Mouse (Mus musculus): ENCODE measurements around the gene Dkk3. TPM values are rescaled to one million over a fixed set of nuclear protein-coding genes. Genes with fewer than 3 reads are reported as not detected.

Gene Dkk3
- total and polyA plus RNA-seq, 2 experiments from 2014 or later: 53.8 to 90.6 TPM

- Histone ChIP-seq H3K9ac (replicated peaks; ENCODE audit: low read depth, low read length) (no peak overlapping the region), H3K9me3 (replicated peaks; ENCODE audit: control insufficient read depth, low read length) (no peaks in the 10 kb centered on the region), H3K4me1 (ENCODE audit: control insufficient read depth, insufficient read depth) (peaks cover 29% of the 10 kb centered on the region), H3K4me2 (ENCODE audit: low read depth, low read length) (no peak overlapping the region), H3K27ac (ENCODE audit: low read depth) (no peak overlapping the region), H3K27me3 (ENCODE audit: control insufficient read depth, insufficient read depth, low read length) (no peaks in the 10 kb centered on the region), H3K4me3 (ENCODE audit: low read depth, low read length) (no peak overlapping the region), H3K36me3 (replicated peaks; ENCODE audit: control insufficient read depth, insufficient read depth, low read length) (no peaks in the 10 kb centered on the region)
- no peak for ATAC-seq (ENCODE audit: insufficient read depth, low read depth)
- 82% methylated on average over 6 of the region's 6 CpGs for WGBS
- DNase-seq (ENCODE audit: low spot score): no peak
- no peak for TF ChIP-seq EP300 (IDR thresholded peaks at IDR 0.05; ENCODE audit: low read depth)
- TF ChIP-seq CTCF (IDR thresholded peaks at IDR 0.05; ENCODE audit: low read depth): no peak
These were observed 26.9 kb downstream of the Dkk3 start for GRCm38 (mm10) chr7:112132005-112132404.

- H3K4me1 ChIP-seq (ENCODE audit: control insufficient read depth, insufficient read depth): peaks cover 41% of the 10 kb centered on the region
- H3K27ac ChIP-seq (ENCODE audit: low read depth): no peak overlapping the region
- no peak overlapping the region for H3K9ac ChIP-seq (replicated peaks; ENCODE audit: low read depth, low read length)
- WGBS: 75% methylated on average over 3 of the region's 3 CpGs
- H3K4me2 ChIP-seq (ENCODE audit: low read depth, low read length): no peak overlapping the region
- no peaks in the 10 kb centered on the region for H3K9me3 ChIP-seq (replicated peaks; ENCODE audit: control insufficient read depth, low read length)
- DNase-seq (ENCODE audit: low spot score) (no peak), ATAC-seq (ENCODE audit: insufficient read depth, low read depth) (no peak)
- no peak overlapping the region for H3K4me3 ChIP-seq (ENCODE audit: low read depth, low read length)
- H3K27me3 ChIP-seq (ENCODE audit: control insufficient read depth, insufficient read depth, low read length): no peaks in the 10 kb centered on the region
- no peak for TF ChIP-seq EP300 (IDR thresholded peaks at IDR 0.05; ENCODE audit: low read depth)
- no peak for TF ChIP-seq CTCF (IDR thresholded peaks at IDR 0.05; ENCODE audit: low read depth)
- H3K36me3 ChIP-seq (replicated peaks; ENCODE audit: control insufficient read depth, insufficient read depth, low read length): no peaks in the 10 kb centered on the region
These were observed 28.2 kb downstream of the Dkk3 start for GRCm38 (mm10) chr7:112130660-112131059.

- DNase-seq (ENCODE audit: low spot score): no peak
- no peak for TF ChIP-seq EP300 (IDR thresholded peaks at IDR 0.05; ENCODE audit: low read depth)
- TF ChIP-seq CTCF (IDR thresholded peaks at IDR 0.05; ENCODE audit: low read depth): no peak
- Histone ChIP-seq H3K36me3 (replicated peaks; ENCODE audit: control insufficient read depth, insufficient read depth, low read length) (no peaks in the 10 kb centered on the region), H3K9me3 (replicated peaks; ENCODE audit: control insufficient read depth, low read length) (no peaks in the 10 kb centered on the region), H3K27ac (ENCODE audit: low read depth) (no peak overlapping the region), H3K4me1 (ENCODE audit: control insufficient read depth, insufficient read depth) (peaks cover 46% of the 10 kb centered on the region), H3K4me2 (ENCODE audit: low read depth, low read length) (no peak overlapping the region), H3K27me3 (ENCODE audit: control insufficient read depth, insufficient read depth, low read length) (no peaks in the 10 kb centered on the region), H3K9ac (replicated peaks; ENCODE audit: low read depth, low read length) (no peak overlapping the region), H3K4me3 (ENCODE audit: low read depth, low read length) (no peak overlapping the region)
- WGBS: 57% methylated on average over 6 of the region's 6 CpGs
- no peak for ATAC-seq (ENCODE audit: insufficient read depth, low read depth)
These were observed 29.0 kb downstream of the Dkk3 start for GRCm38 (mm10) chr7:112129851-112130250.

- WGBS: 36% methylated on average over 4 of the region's 4 CpGs
- Histone ChIP-seq H3K36me3 (replicated peaks; ENCODE audit: control insufficient read depth, insufficient read depth, low read length) (no peaks in the 10 kb centered on the region), H3K4me3 (ENCODE audit: low read depth, low read length) (no peak overlapping the region), H3K9ac (replicated peaks; ENCODE audit: low read depth, low read length) (no peak overlapping the region), H3K4me1 (ENCODE audit: control insufficient read depth, insufficient read depth) (peaks cover 46% of the 10 kb centered on the region), H3K4me2 (ENCODE audit: low read depth, low read length) (no peak overlapping the region), H3K27me3 (ENCODE audit: control insufficient read depth, insufficient read depth, low read length) (no peaks in the 10 kb centered on the region), H3K27ac (ENCODE audit: low read depth) (0 out of 2 replicates have a peak overlapping the region, but pooled peaks have one; percentile 0), H3K9me3 (replicated peaks; ENCODE audit: control insufficient read depth, low read length) (no peaks in the 10 kb centered on the region)
- TF ChIP-seq EP300 (IDR thresholded peaks at IDR 0.05; ENCODE audit: low read depth) (no peak), CTCF (IDR thresholded peaks at IDR 0.05; ENCODE audit: low read depth) (no peak)
- DNase-seq (ENCODE audit: low spot score) (no peak), ATAC-seq (ENCODE audit: insufficient read depth, low read depth) (peak; percentile 49)
These were observed 30.0 kb downstream of the Dkk3 start for GRCm38 (mm10) chr7:112128810-112129209.

- 89% methylated on average over 4 of the region's 4 CpGs for WGBS
- H3K36me3 ChIP-seq (replicated peaks; ENCODE audit: control insufficient read depth, insufficient read depth, low read length): no peaks in the 10 kb centered on the region
- H3K4me1 ChIP-seq (ENCODE audit: control insufficient read depth, insufficient read depth): peaks cover 46% of the 10 kb centered on the region
- H3K27ac ChIP-seq (ENCODE audit: low read depth): no peak overlapping the region; the same call in 1 of the 2 replicates
- no peak for TF ChIP-seq CTCF (IDR thresholded peaks at IDR 0.05; ENCODE audit: low read depth)
- no peak for TF ChIP-seq EP300 (IDR thresholded peaks at IDR 0.05; ENCODE audit: low read depth)
- no peaks in the 10 kb centered on the region for H3K9me3 ChIP-seq (replicated peaks; ENCODE audit: control insufficient read depth, low read length)
- no peak overlapping the region for H3K4me3 ChIP-seq (ENCODE audit: low read depth, low read length)
- H3K27me3 ChIP-seq (ENCODE audit: control insufficient read depth, insufficient read depth, low read length): no peaks in the 10 kb centered on the region
- ATAC-seq (ENCODE audit: insufficient read depth, low read depth) (no peak), DNase-seq (ENCODE audit: low spot score) (no peak)
- no peak overlapping the region for H3K4me2 ChIP-seq (ENCODE audit: low read depth, low read length)
- H3K9ac ChIP-seq (replicated peaks; ENCODE audit: low read depth, low read length): no peak overlapping the region
These were observed 30.9 kb downstream of the Dkk3 start for GRCm38 (mm10) chr7:112127954-112128353.

- WGBS: 50% methylated on average over 5 of the region's 5 CpGs
- no peak overlapping the region for H3K4me2 ChIP-seq (ENCODE audit: low read depth, low read length)
- ATAC-seq (ENCODE audit: insufficient read depth, low read depth) (no peak), DNase-seq (ENCODE audit: low spot score) (no peak)
- H3K4me1 ChIP-seq (ENCODE audit: control insufficient read depth, insufficient read depth): peaks cover 46% of the 10 kb centered on the region
- no peaks in the 10 kb centered on the region for H3K36me3 ChIP-seq (replicated peaks; ENCODE audit: control insufficient read depth, insufficient read depth, low read length)
- TF ChIP-seq CTCF (IDR thresholded peaks at IDR 0.05; ENCODE audit: low read depth) (no peak), EP300 (IDR thresholded peaks at IDR 0.05; ENCODE audit: low read depth) (no peak)
- H3K27ac ChIP-seq (ENCODE audit: low read depth): no peak overlapping the region
- no peaks in the 10 kb centered on the region for H3K27me3 ChIP-seq (ENCODE audit: control insufficient read depth, insufficient read depth, low read length)
- H3K9me3 ChIP-seq (replicated peaks; ENCODE audit: control insufficient read depth, low read length): no peaks in the 10 kb centered on the region
- H3K9ac ChIP-seq (replicated peaks; ENCODE audit: low read depth, low read length): no peak overlapping the region
- no peak overlapping the region for H3K4me3 ChIP-seq (ENCODE audit: low read depth, low read length)
These were observed 31.7 kb downstream of the Dkk3 start for GRCm38 (mm10) chr7:112127085-112127637.
